Mouse (Mus musculus): ENCODE results near the gene Acacb.

The Acacb gene

GRCm38 (mm10) chr5:114268646-114269045 lies 122.3 kb downstream of the Acacb start:
- peak; percentile 11 for DNase-seq (ENCODE audit: low spot score)

DNA sequence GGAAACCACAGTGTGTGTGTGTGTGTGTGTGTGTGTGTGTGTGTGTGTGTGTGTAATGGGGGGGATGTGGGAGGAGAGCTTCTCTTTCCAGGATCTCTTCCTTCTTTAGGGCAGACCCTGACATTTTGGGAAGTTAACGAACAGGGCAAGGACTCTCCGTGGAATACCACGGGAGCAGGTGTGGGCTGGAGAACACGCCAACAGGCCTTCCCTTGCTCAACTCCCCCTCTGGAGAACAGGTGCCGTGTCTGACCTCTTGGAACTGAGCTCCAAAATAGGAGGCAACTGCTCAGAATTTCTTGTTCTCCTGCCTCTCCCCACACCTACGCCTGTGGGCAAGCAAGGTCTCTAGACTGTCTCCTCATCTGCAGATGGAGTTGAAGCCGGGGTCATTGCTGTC lies 123.2 kb downstream of the Acacb start:
- no peak for DNase-seq (ENCODE audit: low spot score)

- no peak for DNase-seq (ENCODE audit: low spot score)
Measured at GRCm38 (mm10) chr5:114269984-114270383, 123.6 kb downstream of the Acacb start.

- DNase-seq (ENCODE audit: low spot score), result no peak
Measured at GRCm38 (mm10) chr5:114273693-114274402, 127.5 kb downstream of the Acacb start, which contains the start of gene Foxn4. Gene Foxn4, minus strand, starts transcription at chr5:114273807.

- no peak for DNase-seq (ENCODE audit: low spot score)
Measured at GRCm38 (mm10) chr5:114275339-114275738, 129.0 kb downstream of the Acacb start.

DNA sequence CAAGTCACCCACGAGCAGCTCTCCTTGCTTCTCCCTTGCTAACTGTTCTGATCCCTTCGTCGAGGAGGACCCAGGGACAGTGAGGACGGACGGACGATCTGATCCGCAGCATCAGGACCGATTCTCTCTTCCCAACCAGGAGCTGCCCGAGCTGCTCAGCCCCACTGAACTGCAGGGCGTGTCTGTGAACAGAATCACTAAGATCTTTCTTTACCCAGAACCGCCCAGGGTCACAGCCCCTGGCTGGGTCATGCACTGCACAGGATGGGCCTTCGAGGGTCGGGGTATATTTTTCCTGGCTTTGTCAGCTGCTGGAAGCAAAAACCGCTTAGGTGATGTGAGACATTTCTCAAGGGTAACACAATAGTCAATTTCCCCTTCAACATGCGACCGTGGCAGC lies 129.7 kb downstream of the Acacb start:
- DNase-seq (ENCODE audit: low spot score), result no peak

GRCm38 (mm10) chr5:114279382-114280143 lies 133.2 kb downstream of the Acacb start:
- no peak for DNase-seq (ENCODE audit: low spot score)

DNA sequence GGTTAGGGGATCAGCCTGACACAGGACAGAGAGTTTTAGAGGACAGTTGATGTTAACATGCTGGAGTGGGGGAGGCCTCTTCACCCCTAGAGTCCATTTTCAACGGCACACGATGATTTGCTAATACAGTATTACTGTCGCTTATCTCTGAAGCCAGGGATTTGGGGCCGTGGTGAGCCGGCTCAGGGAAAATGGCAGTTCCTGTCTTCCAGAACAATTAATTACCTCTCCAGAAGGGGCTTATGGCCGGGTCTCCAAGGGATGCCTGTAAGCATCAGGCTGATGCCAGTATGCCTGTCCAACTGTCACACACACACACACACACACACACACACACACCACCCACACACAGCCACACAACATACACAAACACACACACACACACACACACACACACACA lies 136.0 kb downstream of the Acacb start:
- DNase-seq (ENCODE audit: low spot score), result no peak

DNA sequence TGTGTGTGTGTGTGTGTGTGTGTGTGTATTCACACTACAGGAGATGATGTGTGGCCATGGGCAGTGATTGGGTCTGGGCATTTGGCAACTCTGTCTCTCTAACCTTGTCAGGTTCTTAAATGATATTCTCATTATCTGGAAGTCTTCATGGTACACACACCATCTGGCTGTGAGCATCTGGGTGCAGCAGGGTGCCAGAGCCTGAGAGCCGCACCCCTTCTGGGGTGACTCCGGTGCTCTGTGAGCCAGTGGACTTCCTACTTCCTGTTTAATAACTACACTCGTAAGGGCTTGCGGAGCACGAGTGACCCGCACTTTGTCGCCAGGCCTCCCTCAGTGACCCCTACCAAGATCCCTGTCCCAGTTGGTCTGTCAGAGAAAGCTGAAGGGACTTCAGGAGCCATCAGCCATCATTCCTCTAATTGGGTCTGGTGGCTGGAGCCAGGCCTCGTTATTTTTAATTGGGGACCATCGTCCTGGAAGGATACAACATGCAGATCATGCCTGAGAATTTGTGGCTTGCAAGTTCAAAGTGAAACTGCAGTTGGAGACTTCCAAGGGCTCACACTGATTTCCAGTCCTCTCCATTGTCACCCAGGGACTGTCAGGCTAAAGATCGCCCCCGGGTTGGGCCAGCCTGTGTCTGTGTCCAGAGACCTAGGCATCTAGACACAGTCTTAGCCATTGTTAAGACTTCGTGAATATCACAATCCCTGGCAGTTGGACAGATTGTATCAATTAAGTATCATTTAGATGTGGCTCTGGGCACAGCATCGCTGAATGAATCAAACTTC lies 138.5 kb downstream of the Acacb start:
- DNase-seq (ENCODE audit: low spot score), result peak; percentile 8

DNA sequence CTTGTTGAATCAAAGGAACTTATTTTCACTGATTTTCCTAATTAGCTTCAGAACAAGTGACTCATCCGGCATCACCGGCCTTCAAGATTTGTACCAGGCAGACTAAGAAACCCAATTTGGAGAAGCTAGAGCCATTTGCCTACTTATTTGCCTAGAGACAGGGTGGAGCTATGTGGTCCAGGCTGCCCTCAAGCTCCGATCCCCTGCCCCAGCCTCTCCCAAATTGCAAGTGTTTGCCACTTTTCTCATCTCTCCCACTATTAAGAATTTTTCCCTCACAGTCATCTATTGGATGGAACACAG lies 139.0 kb downstream of the Acacb start:
- DNase-seq (ENCODE audit: low spot score), result no peak

- DNase-seq (ENCODE audit: low spot score), result no peak
Measured at GRCm38 (mm10) chr5:114286102-114286501, 139.8 kb downstream of the Acacb start.

DNA sequence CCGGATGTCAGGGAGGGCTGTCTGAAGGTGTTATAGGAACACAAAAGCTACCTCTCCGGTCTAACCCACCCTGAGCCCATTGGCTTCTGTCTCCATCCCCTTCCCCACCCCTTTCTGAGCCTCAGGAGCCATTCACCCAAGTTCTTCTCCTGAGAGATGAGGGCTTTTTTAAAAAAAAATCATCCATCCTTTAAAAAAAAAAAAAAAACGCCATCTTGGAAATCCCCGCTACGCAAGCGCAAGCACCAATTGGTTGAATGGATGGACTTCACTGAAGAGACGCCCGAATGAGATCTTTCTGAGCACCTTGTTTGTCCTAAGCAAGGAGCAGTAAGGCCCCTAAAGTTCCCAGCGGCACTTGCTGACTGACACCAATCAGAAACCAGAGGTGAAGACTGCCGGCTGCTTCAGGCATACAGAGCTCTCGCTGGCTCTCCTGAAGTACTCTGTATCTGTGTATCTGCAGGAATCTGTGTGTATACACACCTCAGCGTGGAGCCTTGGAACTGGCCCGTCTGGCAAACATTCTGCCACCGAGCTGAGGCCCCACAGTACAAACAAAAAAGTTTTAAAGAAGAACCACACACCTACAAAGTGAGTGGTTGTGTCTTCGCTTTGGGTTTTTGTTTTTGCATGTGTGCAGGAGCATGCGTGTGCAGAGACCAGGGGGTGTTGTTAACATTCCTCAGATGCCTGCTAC lies 140.7 kb downstream of the Acacb start:
- DNase-seq (ENCODE audit: low spot score), result no peak

DNA sequence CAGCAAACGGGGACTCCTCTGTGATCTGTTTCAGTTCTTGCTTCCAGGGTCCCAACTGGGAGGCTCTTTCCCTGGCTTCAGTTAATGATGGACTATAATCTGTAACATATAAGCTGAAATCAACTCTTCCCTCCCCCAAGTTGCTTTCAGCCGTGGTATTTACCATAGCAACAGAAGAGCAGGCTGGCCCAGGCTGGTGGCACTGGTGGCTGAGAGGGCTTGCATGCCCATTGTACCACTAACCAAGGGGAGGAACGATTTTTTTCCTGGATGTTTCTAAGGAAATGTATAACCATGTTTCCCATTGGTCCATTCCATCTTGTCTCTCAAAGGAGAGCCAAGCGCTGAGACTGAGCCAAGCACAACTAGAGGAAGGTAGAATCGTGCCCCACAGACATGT lies 142.1 kb downstream of the Acacb start:
- no peak for DNase-seq (ENCODE audit: low spot score)

DNA sequence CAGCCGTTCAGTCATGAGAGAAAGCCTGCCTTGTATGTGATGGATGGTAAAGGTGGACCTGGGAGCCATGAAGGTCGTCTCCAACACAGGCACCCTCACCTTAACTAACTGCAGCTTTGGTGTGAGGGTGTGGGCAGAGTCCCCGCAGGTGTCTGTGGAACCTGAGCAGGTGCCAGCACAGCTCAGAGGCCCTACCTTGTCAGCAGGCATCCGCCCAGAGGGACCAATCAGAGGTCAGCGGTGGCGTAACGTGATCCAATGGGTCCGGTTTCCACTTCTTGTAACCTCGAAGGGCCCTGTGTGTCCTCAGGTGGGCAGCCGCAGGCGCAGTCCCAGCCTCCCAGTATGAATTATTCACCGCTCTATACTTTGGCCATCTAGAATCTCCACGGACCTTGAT lies 142.5 kb downstream of the Acacb start, which contains the start of gene Myo1h:
Gene Myo1h (plus strand): TSS at position 293 of the 400 bp plus-strand sequence.
- no peak for DNase-seq (ENCODE audit: low spot score)

DNA sequence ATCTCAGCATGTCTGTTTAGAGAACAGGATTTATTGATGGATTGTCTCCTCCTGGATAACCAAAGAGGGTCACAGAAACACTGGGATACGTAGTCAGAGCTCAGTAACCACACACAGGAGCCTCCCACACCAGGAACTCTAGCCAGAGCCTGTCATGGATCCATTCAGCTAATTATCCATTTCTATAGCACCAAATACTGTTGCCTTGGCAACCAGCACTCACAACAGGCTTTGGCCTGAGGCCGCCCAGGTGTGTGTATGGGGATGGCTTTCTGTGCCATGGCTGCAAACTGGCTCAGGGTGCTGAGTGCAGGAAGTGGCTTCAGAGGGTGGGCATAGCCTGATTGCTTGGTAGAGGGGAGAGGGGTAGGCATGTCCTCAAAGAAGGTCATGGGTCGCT lies 143.7 kb downstream of the Acacb start:
- no peak for DNase-seq (ENCODE audit: low spot score)

DNA sequence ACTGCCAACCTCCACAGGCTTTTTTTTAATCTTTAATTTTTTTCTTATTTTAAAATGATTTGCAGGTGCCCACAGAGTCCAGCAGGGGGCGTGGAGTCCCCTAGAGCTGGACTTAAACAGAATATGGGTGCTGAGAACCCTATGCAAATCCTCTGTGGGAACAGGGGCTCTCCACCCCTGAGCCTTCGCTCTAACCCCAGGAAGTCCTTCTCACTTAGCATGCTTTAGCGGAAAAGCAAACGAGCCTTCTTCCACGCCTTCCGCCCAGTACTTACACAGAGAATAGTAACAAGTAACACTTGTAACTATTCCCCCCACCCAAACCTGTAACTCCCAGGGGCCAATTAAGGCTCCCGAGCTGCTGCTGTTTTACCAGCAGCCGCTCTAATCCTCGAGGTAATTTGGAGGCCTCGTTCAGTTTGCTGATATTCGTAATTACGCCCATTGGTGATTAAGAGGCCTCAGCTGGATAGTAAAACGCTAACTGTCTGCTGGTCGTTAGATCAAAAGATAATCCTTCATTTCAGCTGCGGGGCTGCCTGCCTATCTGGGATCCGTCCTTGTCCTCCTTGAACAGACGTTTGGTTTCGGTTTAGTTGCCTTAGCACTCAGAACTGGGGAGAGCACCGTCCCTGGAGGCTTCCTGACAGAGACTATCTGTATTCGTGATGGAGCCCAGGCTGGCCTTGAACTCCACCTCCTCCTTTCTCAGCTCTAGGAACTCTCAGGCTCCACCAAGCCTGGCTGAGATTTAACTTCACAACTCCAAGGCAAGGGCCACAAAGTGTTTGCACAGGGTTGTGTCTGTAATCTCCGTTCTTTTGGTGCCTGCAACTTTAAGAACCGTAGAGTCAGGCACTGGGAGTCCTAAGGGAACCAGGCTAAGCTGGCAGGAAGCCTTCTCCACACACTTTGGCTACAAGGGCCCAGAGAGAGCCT lies 150.6 kb downstream of the Acacb start:
- peak; percentile 45 for DNase-seq (ENCODE audit: low spot score)

- DNase-seq (ENCODE audit: low spot score), result peak; percentile 36
Measured at GRCm38 (mm10) chr5:114298212-114298894, 152.0 kb downstream of the Acacb start.

DNA sequence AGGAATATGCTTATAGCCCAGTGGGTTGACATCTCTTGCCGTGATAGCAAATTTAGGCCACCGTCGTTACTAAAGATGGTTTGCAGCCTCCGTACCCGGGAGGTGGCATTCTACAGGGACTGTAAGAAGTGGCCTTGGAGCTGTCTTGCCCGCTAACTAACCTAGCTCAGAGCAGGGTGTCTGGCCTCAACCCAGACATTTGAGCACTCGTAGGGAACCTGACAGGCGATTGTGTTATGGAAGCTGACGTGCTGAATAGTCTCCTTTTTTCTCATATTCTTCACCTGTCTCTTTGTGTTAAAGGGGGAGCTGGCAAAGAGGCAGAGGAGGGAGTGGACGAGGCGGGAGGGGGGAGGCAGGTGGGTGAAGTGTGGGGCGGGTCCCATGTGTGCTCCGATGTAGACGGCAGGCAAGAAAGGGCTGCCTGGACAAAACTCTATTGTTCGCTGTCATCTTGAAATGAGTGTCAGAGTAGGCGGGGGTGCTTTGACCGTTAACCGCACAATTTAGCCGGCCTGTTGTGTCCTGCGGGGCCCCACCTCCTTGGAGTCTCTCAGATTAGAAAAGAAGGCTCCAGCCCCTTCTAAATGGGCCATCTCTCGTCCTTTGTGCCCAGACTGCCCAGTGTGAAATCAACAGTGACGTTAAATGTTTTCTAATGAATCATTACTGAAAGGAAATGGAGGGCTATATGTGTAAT lies 153.0 kb downstream of the Acacb start:
- DNase-seq (ENCODE audit: low spot score), result no peak

DNA sequence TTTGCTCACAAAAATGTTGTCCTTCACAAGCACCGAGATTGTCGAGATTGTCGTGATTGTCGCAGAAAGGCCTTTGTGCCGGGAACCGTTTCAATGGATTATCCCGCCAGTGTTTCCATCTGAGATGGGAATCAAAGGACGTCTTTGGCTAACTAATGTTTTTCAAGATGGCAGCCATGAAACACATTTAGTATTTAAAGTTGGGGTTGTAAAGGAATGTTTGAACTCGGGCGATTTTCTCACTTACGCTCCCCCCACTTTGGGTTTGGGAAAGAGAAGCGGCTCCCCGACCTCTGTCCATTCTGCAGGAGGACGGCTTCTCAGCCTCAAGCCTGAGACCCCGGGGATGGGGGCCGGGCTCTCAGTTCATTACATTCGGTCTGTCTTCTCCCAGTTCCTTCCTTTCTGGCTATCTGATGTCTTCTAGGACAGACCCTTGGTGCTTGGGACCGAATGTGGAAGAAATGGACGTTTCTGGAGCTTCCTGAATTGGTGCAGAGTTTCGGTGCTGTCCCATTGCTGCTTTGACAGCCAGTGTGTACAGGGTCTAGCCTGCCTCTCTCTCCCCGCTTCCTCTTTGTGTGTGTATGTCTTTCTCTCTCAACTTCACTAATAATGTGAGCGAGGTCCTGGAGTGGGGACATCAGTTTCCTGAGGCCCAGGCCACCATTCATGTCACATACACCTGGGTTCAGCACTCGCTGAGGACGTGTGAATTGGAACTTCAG lies 153.7 kb downstream of the Acacb start:
- no peak for DNase-seq (ENCODE audit: low spot score)
